Mouse (Mus musculus): ENCODE measurements around the gene Myt1l.

Myt1l gene

DNA sequence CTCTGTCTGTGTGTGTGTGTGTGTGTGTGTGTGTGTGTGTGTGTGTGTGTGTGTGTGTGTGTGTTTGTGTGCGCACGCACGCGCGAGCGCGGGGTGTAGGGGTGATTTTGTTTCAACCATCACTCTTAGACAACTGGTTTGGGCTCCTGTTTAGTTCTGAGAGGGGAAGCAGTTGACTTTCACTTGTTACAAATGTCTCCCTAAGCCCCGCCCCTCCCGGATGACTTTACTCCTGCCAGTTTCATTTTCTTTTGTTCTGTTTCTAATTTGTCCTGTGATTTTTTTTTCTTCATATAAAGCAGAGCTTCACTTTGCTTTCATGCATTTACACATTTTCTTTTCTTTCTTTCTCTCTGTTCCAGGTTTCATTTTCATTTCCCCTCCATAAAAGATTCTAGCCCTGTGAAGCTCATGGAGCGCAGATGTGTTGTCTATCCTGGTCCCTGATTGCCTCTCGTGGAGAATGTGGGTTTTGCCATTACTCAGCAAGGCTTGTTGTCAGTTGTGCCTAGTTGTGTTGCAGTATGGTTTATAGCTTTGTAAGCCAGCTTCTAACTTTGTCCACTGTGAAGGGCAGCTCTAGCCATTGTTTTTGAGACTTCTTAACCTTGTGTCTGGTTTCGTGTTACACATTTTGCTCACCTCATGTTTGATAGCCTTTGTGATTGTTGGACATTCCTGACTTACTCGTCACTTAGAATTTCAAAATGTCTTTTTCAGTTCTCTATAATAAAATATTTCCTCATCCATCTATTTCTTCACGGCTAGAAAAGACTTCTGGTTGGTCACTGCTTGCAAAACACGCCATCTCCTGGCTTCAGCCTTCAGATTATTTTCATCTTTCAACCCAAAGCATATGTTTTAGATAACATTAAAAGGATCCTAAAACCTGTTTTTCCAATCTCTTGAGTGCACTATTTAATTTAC lies 184.9 kb downstream of the Myt1l start:
- no peak for DNase-seq (ENCODE audit: low read depth, low spot score)

DNA sequence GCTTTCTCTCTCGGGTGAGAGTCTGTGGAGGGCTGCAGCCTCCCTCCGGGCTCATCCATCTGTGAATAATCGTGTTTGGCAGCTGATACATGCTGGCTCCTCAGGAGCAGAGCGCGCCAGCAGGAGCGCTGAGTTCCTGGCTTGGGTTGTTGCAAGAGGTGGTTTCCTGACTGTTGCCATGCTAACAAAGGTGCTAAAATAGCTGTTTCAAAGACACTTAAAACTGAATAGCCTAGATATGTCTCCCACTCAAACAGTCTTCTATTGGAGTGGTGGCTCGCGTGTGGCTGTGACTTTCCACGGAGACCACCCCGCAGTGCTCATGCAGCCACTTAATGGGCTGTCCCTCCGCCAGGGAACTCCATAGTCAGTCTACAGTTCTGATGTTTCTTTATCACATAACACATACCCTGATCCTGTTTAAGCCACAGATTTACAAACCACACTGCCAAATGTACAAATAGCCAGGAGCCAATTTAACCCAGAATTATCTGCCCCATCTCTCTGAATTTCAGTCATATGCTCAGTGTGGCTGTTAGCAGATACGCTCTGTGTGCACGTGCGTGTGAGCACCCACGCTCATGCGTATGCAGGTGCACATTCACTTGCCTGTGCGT lies 195.6 kb downstream of the Myt1l start:
- no peak for DNase-seq (ENCODE audit: low read depth, low spot score)

DNA sequence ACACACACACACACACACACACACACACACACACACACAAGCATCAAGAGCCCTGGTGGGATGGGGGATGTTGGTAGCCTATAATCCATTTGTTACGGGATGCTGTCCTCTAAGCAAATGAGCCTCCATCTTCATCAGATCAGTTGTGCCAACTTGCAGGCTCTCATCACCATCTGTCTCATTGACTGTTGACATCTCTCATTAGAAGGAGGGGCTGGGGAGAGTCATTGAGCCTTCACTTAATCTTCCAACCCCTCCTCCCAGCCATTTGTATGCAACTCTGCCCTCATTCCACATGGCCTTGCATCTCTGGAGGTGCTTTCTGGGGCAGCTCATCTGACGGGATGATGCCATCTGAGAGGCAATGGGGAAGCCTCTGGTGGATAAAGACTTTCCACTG lies 200.1 kb downstream of the Myt1l start:
- no peak for DNase-seq (ENCODE audit: low read depth, low spot score)

DNA sequence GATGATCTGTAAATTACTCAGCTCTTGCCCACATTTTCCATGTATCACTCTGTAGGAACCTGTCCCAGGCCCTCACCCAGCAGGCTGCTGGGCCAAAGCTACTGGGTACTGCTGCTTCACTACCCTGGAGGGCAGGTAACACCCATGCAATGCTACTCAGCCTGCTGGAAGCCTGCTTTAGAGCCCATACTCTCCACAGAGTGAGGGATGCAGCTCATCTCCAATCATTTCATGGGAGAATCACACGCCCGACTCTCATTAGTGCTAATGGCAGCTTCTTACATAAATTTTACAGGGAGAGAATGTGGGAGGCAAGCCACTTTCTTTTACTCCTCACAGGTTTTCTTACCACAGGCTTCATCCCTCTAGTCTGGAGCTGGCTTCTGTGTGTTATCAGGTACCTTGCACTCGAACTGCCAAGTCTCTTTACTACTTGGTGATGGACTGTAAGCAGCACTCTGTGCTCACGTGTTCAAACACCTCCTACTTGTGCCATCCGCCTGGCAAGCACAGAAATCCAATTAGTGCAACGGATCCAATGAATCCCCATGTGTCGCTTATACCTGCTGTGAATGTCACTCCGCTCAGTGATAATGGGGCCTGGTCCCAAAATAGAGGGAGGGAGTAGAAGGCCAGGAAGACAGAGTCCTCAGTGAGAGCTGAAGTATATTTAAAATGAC lies 212.3 kb downstream of the Myt1l start:
- no peak for DNase-seq (ENCODE audit: low read depth, low spot score)

DNA sequence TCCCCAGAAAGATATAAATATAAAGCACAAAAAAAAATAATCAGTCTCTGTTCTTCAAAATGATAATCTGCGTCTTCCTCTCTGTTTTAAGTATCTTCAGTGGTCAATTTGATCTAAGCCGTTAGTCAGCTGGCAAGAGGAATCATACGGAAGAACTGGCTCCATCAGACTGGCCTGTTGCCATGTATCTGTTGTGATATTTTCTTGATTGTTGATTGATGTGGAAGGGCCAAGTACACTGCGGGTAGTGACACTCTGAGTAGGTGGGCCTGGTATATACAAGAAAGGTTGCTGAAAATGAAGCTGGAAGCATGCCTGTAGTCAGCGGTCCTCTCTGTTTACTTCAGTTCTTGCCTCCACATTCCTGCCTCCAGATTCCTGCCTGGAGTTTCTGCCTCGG lies 213.0 kb downstream of the Myt1l start:
- DNase-seq (ENCODE audit: low read depth, low spot score): no peak

DNA sequence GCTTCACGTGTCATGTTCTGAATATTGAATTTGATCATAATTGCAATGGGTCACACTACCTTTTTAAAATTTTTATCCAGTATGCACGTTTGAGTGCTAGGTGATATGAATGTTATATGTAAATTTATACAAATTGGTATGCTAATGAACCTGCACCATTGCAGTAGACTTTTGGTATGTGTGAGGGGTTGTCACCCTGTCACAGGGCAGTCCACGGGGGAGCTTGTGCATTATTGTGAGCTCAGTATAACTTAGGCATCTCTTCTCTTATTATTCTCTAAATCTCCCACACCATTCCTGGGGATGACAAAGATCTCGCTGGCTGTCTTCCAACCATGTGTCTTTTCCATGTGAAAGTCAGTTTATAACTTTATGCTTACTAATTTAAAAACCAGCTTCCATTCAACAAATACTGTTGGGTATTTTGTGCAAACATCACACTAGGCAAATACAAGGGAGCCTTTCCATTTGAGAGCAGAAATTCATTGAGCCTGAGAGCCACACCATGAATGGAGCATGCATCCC lies 222.5 kb downstream of the Myt1l start:
- no peak for DNase-seq (ENCODE audit: low read depth, low spot score)

DNA sequence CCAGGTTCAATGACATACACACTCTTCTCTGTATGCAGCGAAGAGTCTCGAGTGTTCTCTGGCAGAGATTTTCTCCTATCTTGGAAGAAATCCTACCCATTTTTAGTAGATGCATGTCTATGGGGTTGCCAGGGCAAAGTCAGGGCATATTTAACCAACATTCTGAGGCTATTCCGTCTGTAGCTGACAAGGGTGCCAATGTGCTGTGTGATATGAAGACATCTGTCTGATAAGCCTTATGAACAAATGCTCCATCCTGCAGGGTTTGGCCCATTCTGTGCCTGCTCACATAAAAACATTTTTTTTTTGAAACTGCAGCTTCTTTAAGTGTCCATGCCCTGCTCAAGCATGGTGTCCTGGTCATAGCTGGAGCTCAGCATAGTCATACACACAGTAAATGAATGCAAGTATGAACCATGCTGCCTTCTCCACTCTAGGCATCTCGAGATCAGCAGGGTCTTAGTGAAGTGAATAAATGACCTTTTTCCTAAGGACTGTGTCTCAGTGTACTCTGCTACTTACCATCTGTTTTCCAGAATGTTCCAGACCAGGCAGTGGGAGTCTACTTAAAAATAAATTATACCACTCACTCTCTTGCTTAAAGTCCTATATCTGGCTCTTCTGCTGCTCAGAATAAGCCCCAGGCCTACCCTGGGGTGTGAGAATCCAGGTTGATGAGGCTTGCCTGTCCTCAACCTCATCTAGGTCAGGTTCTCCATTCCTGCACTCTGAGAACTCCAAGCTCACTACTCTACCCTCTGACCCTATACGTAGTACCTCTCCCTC lies 227.1 kb downstream of the Myt1l start:
- DNase-seq (ENCODE audit: low read depth, low spot score): no peak

DNA sequence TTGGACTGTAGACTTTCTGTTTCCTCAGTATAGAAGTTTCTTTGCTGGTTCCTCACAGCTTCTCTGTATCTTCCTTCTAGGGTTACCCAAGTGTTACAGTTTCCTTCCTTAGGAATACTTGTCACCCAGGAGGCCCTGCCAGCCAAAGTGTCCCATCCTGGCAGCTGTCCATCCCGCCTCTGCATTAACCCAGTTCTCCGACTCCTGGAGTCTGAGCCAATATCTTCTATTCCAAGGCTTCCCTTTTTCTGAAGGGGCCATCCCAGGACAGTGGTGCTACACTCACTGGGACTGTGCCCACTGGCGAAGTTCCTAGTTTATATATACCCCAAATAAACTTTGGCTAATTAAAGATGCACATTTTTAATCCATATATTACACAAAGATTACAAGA lies 227.7 kb downstream of the Myt1l start:
- no peak for DNase-seq (ENCODE audit: low read depth, low spot score)

DNA sequence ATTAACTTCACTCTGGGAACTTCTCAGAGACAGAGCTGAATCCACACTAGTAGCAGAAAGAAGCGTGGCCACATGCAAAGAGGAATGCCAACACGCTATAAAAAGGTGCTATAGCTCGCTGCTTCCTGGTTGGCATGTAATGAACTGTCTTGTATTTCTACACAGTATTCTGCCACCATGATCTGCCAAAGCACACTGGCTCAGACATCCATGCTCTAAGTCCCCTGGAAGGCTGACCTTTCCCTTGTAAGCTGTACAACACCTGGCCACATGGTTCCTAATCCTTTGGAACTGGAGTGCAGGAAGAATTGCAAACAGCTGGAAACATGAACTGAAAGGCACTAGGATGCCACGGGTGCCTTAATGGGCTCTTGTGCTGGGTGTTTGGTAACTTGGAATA lies 232.4 kb downstream of the Myt1l start:
- DNase-seq (ENCODE audit: low read depth, low spot score): no peak

DNA sequence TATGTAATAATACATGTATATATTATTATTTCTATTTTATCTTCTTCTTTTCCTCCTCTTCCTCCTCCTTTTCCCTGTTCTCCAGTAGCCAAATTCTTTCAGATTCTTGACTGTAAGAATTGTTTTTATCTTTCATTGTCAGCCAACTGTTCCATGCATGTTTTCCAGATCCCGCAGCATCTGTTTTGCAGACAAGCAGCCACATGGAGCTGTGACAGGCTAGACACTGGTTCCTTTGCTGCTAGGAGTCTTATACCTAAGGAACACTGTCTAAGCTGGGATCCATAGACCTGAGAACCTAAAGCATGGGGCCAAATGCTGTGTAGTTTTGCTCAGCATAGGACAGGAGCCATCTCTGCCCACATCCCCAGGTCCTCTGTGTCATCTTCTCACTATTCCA lies 238.0 kb downstream of the Myt1l start:
- DNase-seq (ENCODE audit: low read depth, low spot score): no peak

DNA sequence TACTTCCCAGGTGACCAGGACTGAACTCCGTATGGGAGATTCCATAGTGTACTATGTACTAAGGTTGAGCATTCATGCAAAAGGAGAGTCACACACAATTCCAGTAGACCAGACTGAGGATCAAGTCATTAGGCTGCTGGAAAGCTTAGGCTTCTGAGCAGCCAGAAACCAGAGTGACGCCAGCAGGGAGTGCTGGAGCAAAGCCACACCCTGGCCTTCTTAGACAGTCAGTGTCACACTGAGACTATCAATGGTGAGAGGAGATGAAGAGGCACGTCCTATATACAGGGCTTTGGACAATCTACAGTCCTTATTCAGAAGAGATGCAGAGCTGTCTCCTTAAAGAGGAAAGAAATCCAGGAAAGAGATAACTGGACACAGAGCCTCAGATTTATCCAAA lies 243.6 kb downstream of the Myt1l start:
- DNase-seq (ENCODE audit: low read depth, low spot score): no peak

DNA sequence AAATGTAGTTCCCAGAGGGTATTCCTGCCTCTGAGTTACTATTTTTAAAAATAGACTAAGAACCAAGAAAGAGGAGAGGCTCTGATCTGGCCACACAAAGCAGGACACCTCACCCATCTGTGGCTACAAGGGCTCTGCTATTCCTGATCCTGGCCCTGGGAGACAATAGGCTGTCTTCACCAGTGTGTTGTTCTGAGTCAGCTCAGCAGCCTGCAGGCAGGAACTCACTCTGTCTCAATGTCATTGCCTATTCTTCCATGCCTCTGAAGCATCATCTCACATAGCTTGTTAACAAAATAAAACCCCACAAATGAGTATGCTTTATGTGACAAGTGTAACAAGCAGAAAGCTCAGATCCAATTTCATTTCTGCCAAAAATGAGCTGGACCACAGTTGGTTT lies 244.2 kb downstream of the Myt1l start:
- no peak for DNase-seq (ENCODE audit: low read depth, low spot score)

DNA sequence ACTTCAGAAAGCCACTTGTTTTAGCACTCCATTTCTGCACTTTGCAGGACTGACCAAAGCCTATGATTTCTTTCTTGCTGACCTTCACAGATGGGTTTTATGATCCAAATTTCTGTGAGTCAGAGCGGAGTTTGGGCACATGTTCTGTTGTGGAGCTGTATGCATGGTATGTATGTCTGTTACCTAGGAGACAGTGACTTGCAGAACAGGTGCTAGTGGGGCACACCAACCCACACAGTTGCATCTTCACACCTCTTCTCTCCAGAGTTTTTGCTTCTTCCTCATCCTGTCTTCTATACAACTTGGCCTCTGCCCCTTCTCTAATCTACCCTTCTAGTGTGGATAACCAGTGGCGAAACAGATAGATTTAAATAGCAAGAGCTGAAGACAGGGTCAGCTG lies 250.7 kb downstream of the Myt1l start:
- DNase-seq (ENCODE audit: low read depth, low spot score): no peak

DNA sequence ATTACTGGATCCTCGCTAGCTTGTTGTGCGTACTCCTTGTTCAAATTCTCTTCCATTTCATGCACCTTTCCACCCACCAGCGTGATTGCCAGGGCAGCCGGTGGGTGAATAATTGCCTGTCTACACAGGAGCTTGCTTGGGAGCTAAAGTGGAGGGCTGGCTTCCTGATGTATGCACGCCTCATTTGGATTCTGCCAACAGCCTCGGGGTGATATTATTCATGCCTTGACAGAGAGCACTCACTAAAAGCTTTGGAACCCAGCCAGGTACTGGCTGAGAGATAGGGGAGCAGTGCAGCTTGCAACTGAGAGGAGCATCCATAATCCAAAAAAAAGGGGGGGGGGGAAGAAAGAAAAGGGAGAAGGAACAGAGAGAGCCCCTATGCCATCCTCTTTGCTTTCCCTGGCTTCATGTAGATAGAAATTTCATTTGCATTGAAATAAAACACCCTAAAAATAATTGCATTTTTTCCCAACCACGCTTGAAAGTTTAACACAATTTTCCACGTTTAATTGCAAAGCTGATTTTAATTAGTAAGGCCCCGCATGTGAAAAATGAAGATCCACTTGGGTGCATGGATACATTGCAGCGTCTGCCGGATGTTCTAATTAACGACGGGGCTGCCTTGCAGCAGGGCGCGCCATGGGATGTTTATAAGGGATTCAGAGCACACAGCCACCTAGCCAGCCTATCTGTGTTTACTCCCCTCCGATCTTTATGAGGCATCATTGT lies 261.3 kb downstream of the Myt1l start:
- no peak for DNase-seq (ENCODE audit: low read depth, low spot score)

DNA sequence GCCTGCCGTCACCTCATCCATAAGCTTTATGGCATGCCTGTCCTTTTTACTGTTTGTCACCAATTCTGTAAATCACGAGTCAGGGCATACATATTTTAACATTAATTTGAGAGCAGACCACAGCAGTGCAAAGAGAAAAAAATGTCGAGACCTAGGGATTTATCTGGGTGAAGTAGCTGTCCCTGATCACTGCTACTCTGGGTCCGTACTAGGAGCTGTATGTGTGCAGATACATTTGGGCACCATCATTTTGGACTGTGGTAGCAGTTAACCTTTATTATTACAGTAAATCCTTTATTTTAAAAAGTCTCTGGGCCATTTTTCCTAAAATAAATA lies 261.8 kb downstream of the Myt1l start:
- no peak for DNase-seq (ENCODE audit: low read depth, low spot score)

DNA sequence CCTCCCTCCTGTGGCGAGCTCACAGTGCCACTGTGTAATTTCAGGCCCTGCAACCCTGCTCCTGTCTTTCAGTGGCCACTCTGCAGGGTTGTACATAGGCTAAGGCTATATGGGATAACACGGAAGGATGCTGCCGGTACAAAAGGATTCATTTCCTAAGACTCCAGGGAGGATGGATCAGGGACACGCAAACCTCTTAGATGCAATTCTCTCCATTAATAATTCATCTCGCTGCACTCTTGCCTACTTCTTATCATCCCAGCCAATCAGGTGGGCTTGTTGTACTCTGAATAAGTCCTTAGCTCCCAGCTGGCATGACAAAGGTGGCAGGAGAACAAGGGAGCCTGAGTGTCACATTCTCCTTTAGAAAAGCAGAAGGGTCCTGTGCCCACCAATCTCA lies 264.8 kb downstream of the Myt1l start:
- DNase-seq (ENCODE audit: low read depth, low spot score): no peak

DNA sequence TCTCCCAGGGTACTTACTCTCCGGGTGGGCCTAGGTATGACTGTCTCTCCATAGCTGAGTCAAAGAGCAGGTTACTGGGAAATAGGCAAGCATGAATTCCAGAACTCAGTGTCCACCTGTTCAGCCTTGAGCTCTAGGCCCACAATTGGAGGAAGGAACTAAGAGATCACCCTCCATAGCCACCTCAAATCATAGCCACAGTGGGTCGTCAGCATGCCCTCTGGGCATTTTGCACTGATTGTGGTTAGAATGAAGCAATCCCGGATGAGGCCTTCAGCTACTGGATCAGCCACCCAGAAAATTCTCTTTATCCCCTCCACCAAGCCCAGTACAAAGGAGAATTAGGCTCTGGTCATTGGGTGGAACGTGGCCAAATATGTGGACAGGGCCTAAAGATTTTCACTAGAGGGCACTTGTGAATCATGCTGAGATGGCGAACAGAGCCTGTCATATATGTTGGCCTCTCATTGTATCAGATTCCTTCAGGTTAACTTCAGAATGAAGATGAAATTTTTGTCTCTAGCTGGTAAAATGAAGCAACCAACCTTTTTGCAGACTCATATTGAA lies 267.0 kb downstream of the Myt1l start:
- no peak for DNase-seq (ENCODE audit: low read depth, low spot score)

DNA sequence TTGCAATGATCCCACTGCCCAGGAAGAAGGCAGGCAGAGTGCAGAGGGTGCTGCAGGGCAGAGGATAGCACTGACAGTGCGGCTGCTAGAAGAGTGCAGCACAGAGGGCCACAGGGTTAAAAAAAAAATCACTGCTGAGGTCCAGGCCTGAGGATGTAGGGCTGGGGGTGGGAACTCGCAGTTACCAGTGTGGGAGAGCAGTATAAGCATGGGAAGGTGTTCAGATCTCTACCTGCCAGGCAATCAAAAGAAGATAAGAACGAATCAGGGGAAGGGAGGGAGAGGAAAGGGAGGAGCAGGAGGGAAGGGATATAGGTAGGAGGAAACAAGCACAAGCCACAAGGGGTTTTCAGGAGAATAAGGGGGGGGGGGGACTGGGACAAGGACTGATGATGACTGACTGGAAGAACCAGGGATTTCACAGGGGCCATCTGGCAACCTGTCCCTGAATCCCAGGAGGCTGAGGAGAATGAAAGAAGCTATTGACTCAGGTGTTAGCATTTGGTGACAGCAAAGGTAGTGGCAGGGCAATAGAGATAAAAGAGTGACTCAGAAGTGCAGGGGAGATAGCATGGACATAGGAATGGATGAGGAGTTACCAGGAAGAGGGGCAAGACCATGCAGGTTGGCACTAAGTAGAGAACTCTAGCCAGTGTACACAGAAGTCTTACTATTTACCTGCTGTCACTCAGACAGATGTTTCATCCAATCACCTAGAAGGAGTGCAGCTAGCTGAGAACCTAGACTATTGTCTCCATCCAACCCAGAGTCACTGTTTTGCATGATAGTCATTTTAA lies 270.6 kb downstream of the Myt1l start:
- no peak for DNase-seq (ENCODE audit: low read depth, low spot score)

DNA sequence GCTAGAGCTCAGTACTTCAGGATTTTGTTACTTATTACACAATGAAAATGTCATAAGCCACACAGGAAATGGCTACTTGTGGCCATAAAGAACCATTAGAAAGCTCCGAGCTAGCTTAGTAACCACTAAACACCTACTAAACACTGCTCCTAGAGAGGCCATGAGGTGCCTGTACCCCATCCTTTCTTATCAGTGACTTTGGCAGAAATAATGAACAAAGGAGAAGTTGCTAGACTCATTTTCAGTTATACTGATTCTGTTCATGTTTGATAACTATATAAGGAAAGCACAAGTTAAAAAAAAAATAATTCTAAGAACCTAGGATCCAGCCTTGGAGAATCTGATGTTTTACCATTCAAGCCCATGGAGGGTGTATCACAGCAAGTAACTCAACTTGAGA lies 278.2 kb downstream of the Myt1l start:
- DNase-seq (ENCODE audit: low read depth, low spot score): no peak
